Mouse (Mus musculus): ENCODE data around the gene Draxin. TPM values are rescaled to one million over a fixed set of nuclear protein-coding genes. Genes with fewer than 3 reads are reported as not detected.
A peak's percentile ranks its signal among the peaks of the same experiment; 100 is the strongest.
"Not testable (repeated sequence)": the region's sequence is repeated elsewhere in the genome, so short reads cannot be mapped to it uniquely, and the experiment has no call there.

Draxin gene
- polyA plus RNA-seq, 1 experiment from 2014 or later, result 15.7 TPM

GRCm38 (mm10) chr4:148057661-148058209, 72.8 kb downstream of the Draxin start:
- Histone ChIP-seq H3K27me3 (replicated peaks) (no peaks in the 10 kb centered on the region), H3K4me1 (no peaks in the 10 kb centered on the region), H3K4me3 (no peak overlapping the region), H3K4me2 (no peak overlapping the region), H3K36me3 (replicated peaks) (peaks cover 47% of the 10 kb centered on the region), H3K27ac (no peak overlapping the region), H3K9ac (no peak overlapping the region), H3K9me3 (no peaks in the 10 kb centered on the region)
- no peak for ATAC-seq (replicated peaks)
- WGBS, result 70% methylated on average over 5 of the region's 5 CpGs

- ATAC-seq (replicated peaks), result no peak
- Histone ChIP-seq H3K9ac (no peak overlapping the region), H3K4me3 (no peak overlapping the region), H3K36me3 (replicated peaks) (peaks cover 56% of the 10 kb centered on the region), H3K9me3 (no peaks in the 10 kb centered on the region), H3K27me3 (replicated peaks) (no peaks in the 10 kb centered on the region), H3K4me2 (no peak overlapping the region), H3K4me1 (no peaks in the 10 kb centered on the region), H3K27ac (no peak overlapping the region)
- 88% methylated on average over 4 of the region's 4 CpGs for WGBS
Observed at GRCm38 (mm10) chr4:148056801-148057200, 73.7 kb downstream of the Draxin start.

- peaks cover 62% of the 10 kb centered on the region for H3K36me3 ChIP-seq (replicated peaks)
- ATAC-seq (replicated peaks), result no peak
- H3K4me2 ChIP-seq, result no peak overlapping the region
- no peaks in the 10 kb centered on the region for H3K27me3 ChIP-seq (replicated peaks)
- no peaks in the 10 kb centered on the region for H3K4me1 ChIP-seq
- H3K4me3 ChIP-seq, result no peak overlapping the region
- no peak overlapping the region for H3K9ac ChIP-seq
- no peak overlapping the region for H3K27ac ChIP-seq
- H3K9me3 ChIP-seq, result no peaks in the 10 kb centered on the region
- WGBS, result 89% methylated on average over 7 of the region's 7 CpGs
Observed at GRCm38 (mm10) chr4:148056246-148056645, 74.3 kb downstream of the Draxin start.

GRCm38 (mm10) chr4:148054961-148055695, 75.4 kb downstream of the Draxin start:
- Histone ChIP-seq H3K4me1 (no peaks in the 10 kb centered on the region), H3K27me3 (replicated peaks) (no peaks in the 10 kb centered on the region), H3K9me3 (no peaks in the 10 kb centered on the region), H3K9ac (no peak overlapping the region), H3K36me3 (replicated peaks) (peaks cover 66% of the 10 kb centered on the region), H3K4me3 (no peak overlapping the region), H3K27ac (no peak overlapping the region), H3K4me2 (no peak overlapping the region)
- no peak for ATAC-seq (replicated peaks)
- WGBS, result 91% methylated on average over 21 of the region's 21 CpGs

- Histone ChIP-seq H3K9ac (no peak overlapping the region), H3K27me3 (replicated peaks) (no peaks in the 10 kb centered on the region), H3K9me3 (no peaks in the 10 kb centered on the region), H3K4me2 (no peak overlapping the region), H3K36me3 (replicated peaks) (peaks cover 66% of the 10 kb centered on the region), H3K4me1 (no peaks in the 10 kb centered on the region), H3K4me3 (no peak overlapping the region), H3K27ac (no peak overlapping the region)
- 91% methylated on average over 12 of the region's 12 CpGs for WGBS
- ATAC-seq (replicated peaks), result no peak
Observed at GRCm38 (mm10) chr4:148053417-148053920, 77.0 kb downstream of the Draxin start.

GRCm38 (mm10) chr4:148052976-148053375, 77.5 kb downstream of the Draxin start:
- Histone ChIP-seq H3K9ac (no peak overlapping the region), H3K4me2 (no peak overlapping the region), H3K9me3 (no peaks in the 10 kb centered on the region), H3K27ac (no peak overlapping the region), H3K27me3 (replicated peaks) (no peaks in the 10 kb centered on the region), H3K4me3 (no peak overlapping the region), H3K4me1 (no peaks in the 10 kb centered on the region), H3K36me3 (replicated peaks) (peaks cover 71% of the 10 kb centered on the region)
- 85% methylated on average over 2 of the region's 2 CpGs for whole genome bisulfite sequencing
- ATAC-seq (replicated peaks), result no peak

GRCm38 (mm10) chr4:148051886-148052285, 78.6 kb downstream of the Draxin start:
- 89% methylated on average over 11 of the region's 11 CpGs for WGBS
- Histone ChIP-seq H3K4me3 (no peak overlapping the region), H3K9ac (no peak overlapping the region), H3K4me2 (no peak overlapping the region), H3K9me3 (no peaks in the 10 kb centered on the region), H3K36me3 (replicated peaks) (peaks cover 61% of the 10 kb centered on the region), H3K4me1 (peaks cover under 1% of the 10 kb centered on the region; the same call in 1 of the 2 replicates), H3K27me3 (replicated peaks) (no peaks in the 10 kb centered on the region), H3K27ac (0 out of 2 replicates have a peak overlapping the region, but pooled peaks have one; percentile 10)
- no peak for ATAC-seq (replicated peaks)

GRCm38 (mm10) chr4:148051046-148051776, 79.3 kb downstream of the Draxin start:
- Histone ChIP-seq H3K9ac (no peak overlapping the region), H3K4me2 (no peak overlapping the region), H3K36me3 (replicated peaks) (peaks cover 54% of the 10 kb centered on the region), H3K4me1 (peaks cover 6% of the 10 kb centered on the region; the same call in 1 of the 2 replicates), H3K27ac (0 out of 2 replicates have a peak overlapping the region, but pooled peaks have one; percentile 10), H3K9me3 (no peaks in the 10 kb centered on the region), H3K4me3 (no peak overlapping the region), H3K27me3 (replicated peaks) (no peaks in the 10 kb centered on the region)
- no peak for ATAC-seq (replicated peaks)
- WGBS, result 93% methylated on average over 13 of the region's 13 CpGs

GRCm38 (mm10) chr4:148050396-148050914, 80.0 kb downstream of the Draxin start:
- H3K36me3 ChIP-seq (replicated peaks), result peaks cover 46% of the 10 kb centered on the region
- 95% methylated on average over 3 of the region's 3 CpGs for WGBS
- not testable (repeated sequence) for H3K4me1 ChIP-seq; H3K9ac ChIP-seq; H3K4me3 ChIP-seq; H3K4me2 ChIP-seq; H3K27me3 ChIP-seq (replicated peaks); ATAC-seq (replicated peaks); H3K9me3 ChIP-seq; H3K27ac ChIP-seq

Small RNAs within 50 kb of the gene (microRNA-seq; reads per million reads assigned to microRNA genes)
- gene Mir7022, result not detected

Other genes starting within 250 kb of the Draxin start
- gene Mfn2, start 226.0 kb downstream of the Draxin start, polyA plus RNA-seq (2015; fragmentation: Nextera tagmentation; extraction: Ambion mirVana), result 101 and 104 TPM in 2 replicates
- gene Plod1, start 193.9 kb downstream of the Draxin start, polyA plus RNA-seq (2015; fragmentation: Nextera tagmentation; extraction: Ambion mirVana), result 20.2 and 22.7 TPM in 2 replicates
- gene 2510039O18Rik, start 189.8 kb downstream of the Draxin start, polyA plus RNA-seq (2015; fragmentation: Nextera tagmentation; extraction: Ambion mirVana), result 12.8 and 16.5 TPM in 2 replicates
- gene Nppb, start 144.9 kb downstream of the Draxin start, polyA plus RNA-seq (2015; fragmentation: Nextera tagmentation; extraction: Ambion mirVana), result not detected in 2 replicates
- 3.6 and 6.4 TPM in 2 replicates for gene Nppa, start 130.0 kb downstream of the Draxin start, polyA plus RNA-seq (2015; fragmentation: Nextera tagmentation; extraction: Ambion mirVana)
- 36.2 and 38.0 TPM in 2 replicates for gene Clcn6, start 91.9 kb downstream of the Draxin start, polyA plus RNA-seq (2015; fragmentation: Nextera tagmentation; extraction: Ambion mirVana)
- gene Mthfr, start 91.6 kb downstream of the Draxin start, polyA plus RNA-seq (2015; fragmentation: Nextera tagmentation; extraction: Ambion mirVana), result 23.2 and 24.8 TPM in 2 replicates
- gene Agtrap, start 42.7 kb downstream of the Draxin start, polyA plus RNA-seq (2015; fragmentation: Nextera tagmentation; extraction: Ambion mirVana), result 5.5 and 6.4 TPM in 2 replicates
- gene Mad2l2, start 314 bp downstream of the Draxin start, polyA plus RNA-seq (2015; fragmentation: Nextera tagmentation; extraction: Ambion mirVana), result 99.2 and 112 TPM in 2 replicates
- gene Fbxo6, start 21.4 kb upstream of the Draxin start, polyA plus RNA-seq (2015; fragmentation: Nextera tagmentation; extraction: Ambion mirVana), result 21.6 and 21.7 TPM in 2 replicates
- 93.3 and 97.6 TPM in 2 replicates for gene Fbxo44, start 29.8 kb upstream of the Draxin start, polyA plus RNA-seq (2015; fragmentation: Nextera tagmentation; extraction: Ambion mirVana)
- gene Fbxo2, start 29.9 kb upstream of the Draxin start, polyA plus RNA-seq (2015; fragmentation: Nextera tagmentation; extraction: Ambion mirVana), result 5.9 and 6.2 TPM in 2 replicates
- gene Disp3, start 157.3 kb upstream of the Draxin start, polyA plus RNA-seq (2015; fragmentation: Nextera tagmentation; extraction: Ambion mirVana), result 12.5 and 13.6 TPM in 2 replicates